Mouse (Mus musculus) CH12.LX (cell line): ENCODE data around the gene Tdrd3.

Experiments
- CHD2 ChIP-seq: IDR thresholded peaks from 2 replicates; pipeline ENCODE4 v1.6.1; 2011; ENCODE audit warnings: low read length, improper control_type of control experiment
- CTCF ChIP-seq, 2 experiments: IDR thresholded peaks in 1 of 2; conservative IDR thresholded peaks in 1 of 2; 2 replicates each; pipeline ENCODE4 v1.5.1; 2011 to 2012; ENCODE audit warnings: low read depth in 2 of 2, low read length in 2 of 2, improper control_type of control experiment in 1 of 2, inconsistent platforms in 1 of 2, mild to moderate bottlenecking in 1 of 2, moderate library complexity in 1 of 2
- EP300 ChIP-seq: IDR thresholded peaks from 2 replicates; pipeline ENCODE4 v1.6.1; 2011; ENCODE audit warnings: low read length, improper control_type of control experiment
- HCFC1 ChIP-seq: IDR thresholded peaks from 2 replicates; pipeline ENCODE4 v1.6.1; 2012; ENCODE audit warnings: low read depth, mild to moderate bottlenecking, inconsistent platforms, low read length, improper control_type of control experiment
- POLR2A ChIP-seq: IDR thresholded peaks from 2 replicates; pipeline ENCODE4 v1.6.1; 2011; ENCODE audit warnings: low read depth, mild to moderate bottlenecking, improper control_type of control experiment, low read length
- SMC3 ChIP-seq: IDR thresholded peaks from 2 replicates; pipeline ENCODE4 v1.6.1; 2011; ENCODE audit warnings: low read depth, low read length, improper control_type of control experiment
- TCF12 ChIP-seq: IDR thresholded peaks from 2 replicates; pipeline ENCODE4 v1.6.1; 2014; ENCODE audit warnings: low read depth, mild to moderate bottlenecking, inconsistent platforms, low read length, improper control_type of control experiment
- ZNF384 ChIP-seq: IDR thresholded peaks from 2 replicates; pipeline ENCODE4 v1.6.1; 2012; ENCODE audit warnings: low read depth, low read length, improper control_type of control experiment, inconsistent platforms

DNA sequence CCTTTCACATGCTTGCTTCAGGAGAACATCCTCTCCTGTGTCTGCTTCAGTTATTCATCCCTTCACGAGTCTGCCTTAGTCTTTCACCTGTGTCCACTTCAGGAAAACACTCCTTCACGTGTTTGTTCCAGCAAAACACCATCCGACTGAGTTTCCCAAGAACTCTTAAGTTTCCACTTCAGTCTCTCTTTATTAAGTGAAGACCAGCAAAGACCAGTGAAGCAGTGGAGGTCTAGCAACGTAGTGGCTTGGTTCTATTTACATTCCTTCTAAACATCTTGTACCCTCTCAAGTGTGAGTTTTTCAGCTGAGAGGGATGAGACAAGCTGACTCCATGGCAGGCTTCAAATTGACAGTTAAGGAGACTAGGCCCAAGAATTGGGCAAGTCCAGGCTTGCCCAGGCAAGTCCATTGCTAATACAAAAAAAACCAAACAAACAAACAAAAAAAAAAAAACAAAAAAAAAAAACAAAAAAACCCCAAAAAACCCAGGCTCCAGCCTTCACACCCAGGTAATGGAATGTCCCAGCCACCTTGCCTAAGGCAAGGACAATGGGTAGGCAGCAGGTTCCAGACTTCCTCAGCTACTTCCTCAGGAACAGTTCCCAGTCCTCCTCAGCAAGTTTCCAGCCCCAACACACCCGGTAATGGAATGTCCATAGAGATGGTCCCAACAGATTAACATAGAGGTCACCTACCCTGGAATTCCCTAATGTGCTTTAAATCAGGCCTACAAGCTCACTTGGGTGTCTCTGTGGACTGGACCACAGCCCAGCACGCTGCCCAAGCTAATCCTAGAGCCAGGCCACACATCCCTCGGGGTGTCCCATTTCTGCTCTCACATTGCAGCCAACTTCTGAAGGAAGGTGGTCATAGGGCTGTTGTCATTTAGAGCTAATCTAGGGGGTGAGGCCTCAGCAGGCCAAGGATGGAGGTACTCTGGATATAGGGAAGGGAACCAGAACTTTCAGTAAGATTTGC, 31.9 kb upstream of the Tdrd3 start:
- TF ChIP-seq POLR2A = no peak
- TF ChIP-seq CHD2 = no peak
- TF ChIP-seq TCF12 = no peak
- no peak for TF ChIP-seq CTCF (conservative IDR thresholded peaks at IDR 0.05 in 1 of 2, IDR thresholded peaks at IDR 0.05 in 1 of 2; ENCODE audit: low read depth in 2 of 2, low read length in 2 of 2)
- no peak for TF ChIP-seq EP300
- no peak for TF ChIP-seq ZNF384
- TF ChIP-seq SMC3 = no peak
- no peak for TF ChIP-seq HCFC1
